Mouse (Mus musculus): ENCODE measurements at regions not wholly inside any gene's neighbourhood (a gene's known extent, or its start where the extent isn't known, plus 50 kb on each side); places are given as distances from the start of the nearest gene placed in this dataset.

DNA sequence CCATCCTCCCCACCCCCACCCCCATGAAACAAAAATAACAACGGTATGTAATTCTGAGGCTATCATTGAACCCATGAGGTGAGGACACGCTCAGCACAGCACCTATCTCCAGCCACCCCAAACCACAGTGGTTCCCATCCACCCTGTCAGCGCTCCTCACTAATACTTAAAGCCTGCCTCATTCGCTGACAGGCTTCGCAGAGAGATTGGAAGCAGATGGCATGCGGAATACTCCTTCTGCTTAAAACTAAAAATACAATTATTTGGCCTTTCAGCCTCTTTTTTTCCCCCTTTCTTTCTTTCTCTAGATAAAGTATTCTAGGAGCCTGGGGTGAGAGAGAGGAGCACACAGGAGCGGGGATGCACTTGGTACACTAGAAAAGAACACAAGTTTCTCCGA lies 199.9 kb downstream of the Prdm2 start:
- H3K4me3 ChIP-seq (replicated peaks in 1 of 3; ENCODE audit: low read depth in 2 of 3, low read length in 2 of 3, poor library complexity in 1 of 3) = no peak overlapping the region

GRCm38 (mm10) chr4:143001961-143002360 lies 210.8 kb downstream of the Prdm2 start:
- Histone ChIP-seq H3K27ac (ENCODE audit: insufficient read depth, low read depth) (no peak overlapping the region), H3K36me3 (replicated peaks in 1 of 2; ENCODE audit: control insufficient read depth in 1 of 2, insufficient read depth in 1 of 2, low read length in 1 of 2) (no peaks in the 10 kb centered on the region), H3K9ac (ENCODE audit: insufficient read depth, low read depth) (no peak overlapping the region), H3K4me3 (replicated peaks in 1 of 3; ENCODE audit: low read depth in 2 of 3, low read length in 2 of 3, poor library complexity in 1 of 3) (no peak overlapping the region), H3K4me1 (ENCODE audit: control insufficient read depth in 1 of 2, insufficient read depth in 2 of 2) (no peaks in the 10 kb centered on the region), H3K4me2 (ENCODE audit: insufficient read depth, low read depth, poor library complexity, severe bottlenecking) (no peak overlapping the region), H3K9me3 (replicated peaks; ENCODE audit: low read length) (peaks cover 71% of the 10 kb centered on the region), H3K79me2 (replicated peaks; ENCODE audit: control insufficient read depth, extremely low read depth, insufficient read depth, poor library complexity, severe bottlenecking) (no peaks in the 10 kb centered on the region), H3K27me3 (replicated peaks) (no peaks in the 10 kb centered on the region)
- DNase-seq (ENCODE audit: extremely low read depth) = no peak
- TF ChIP-seq BHLHE40 (IDR thresholded peaks at IDR 0.05; ENCODE audit: low read depth, low read length) (no peak), MYC (IDR thresholded peaks at IDR 0.05; ENCODE audit: low read depth, low read length) (no peak), KAT2A (IDR thresholded peaks at IDR 0.05; ENCODE audit: insufficient replicate concordance, low read length) (no peak), MAZ (IDR thresholded peaks at IDR 0.05; ENCODE audit: low read depth, low read length) (no peak), SMC3 (IDR thresholded peaks at IDR 0.05; ENCODE audit: low read depth, low read length) (no peak), CHD1 (IDR thresholded peaks at IDR 0.05; ENCODE audit: low read depth, low read length) (no peak), CHD2 (IDR thresholded peaks at IDR 0.05; ENCODE audit: low read length) (no peak), MAX (IDR thresholded peaks at IDR 0.05; ENCODE audit: low read length) (no peak), MXI1 (IDR thresholded peaks at IDR 0.05; ENCODE audit: low read depth, low read length) (no peak), E2F4 (IDR thresholded peaks at IDR 0.05; ENCODE audit: insufficient replicate concordance, low read depth, low read length) (no peak), RCOR1 (conservative IDR thresholded peaks at IDR 0.05; ENCODE audit: low read depth, low read length) (no peak), ELF1 (IDR thresholded peaks at IDR 0.05; ENCODE audit: low read depth, low read length) (no peak), EP300 (IDR thresholded peaks at IDR 0.05; ENCODE audit: low read length) (no peak), RAD21 (IDR thresholded peaks at IDR 0.05; ENCODE audit: low read depth, low read length) (no peak)
- dilution Hi-C loops (cut with MboI; ENCODE audit: extremely low pct_ligation_motif_present, extremely low pct_unique_long_range_greater_than_20kb, low sequenced_read_pairs) = no loop called here
- in situ Hi-C loops (cut with MboI; ENCODE audit: low pct_ligation_motif_present, low pct_unique_long_range_greater_than_20kb, low sequenced_read_pairs) = loop anchor here (25.0 kb wide), 3 partner anchors 740 to 990 kb away; partner anchors contain the start of gene Fhad1

More for the DNA sequence above, 199.9 kb downstream of the Prdm2 start:
- TF ChIP-seq BHLHE40 (IDR thresholded peaks at IDR 0.05; ENCODE audit: low read depth, low read length) (no peak), RCOR1 (conservative IDR thresholded peaks at IDR 0.05; ENCODE audit: low read depth, low read length) (no peak), E2F4 (IDR thresholded peaks at IDR 0.05; ENCODE audit: insufficient replicate concordance, low read depth, low read length) (no peak), GABPA (IDR thresholded peaks at IDR 0.05; ENCODE audit: insufficient replicate concordance, low read depth, low read length) (no peak), CHD2 (IDR thresholded peaks at IDR 0.05; ENCODE audit: low read length) (no peak), CTCF (conservative IDR thresholded peaks at IDR 0.05 in 1 of 2, IDR thresholded peaks at IDR 0.05 in 1 of 2; ENCODE audit: low read depth in 2 of 2, low read length in 2 of 2) (no peak), MAX (IDR thresholded peaks at IDR 0.05; ENCODE audit: low read length) (no peak), PAX5 (IDR thresholded peaks at IDR 0.05; ENCODE audit: low read length) (no peak), POLR2A (IDR thresholded peaks at IDR 0.05; ENCODE audit: low read depth, low read length) (no peak), POLR2AphosphoS2 (IDR thresholded peaks at IDR 0.05; ENCODE audit: low read depth, low read length) (no peak), MYC (IDR thresholded peaks at IDR 0.05; ENCODE audit: low read depth, low read length) (no peak), MAFK (IDR thresholded peaks at IDR 0.05; ENCODE audit: insufficient replicate concordance, low read length) (no peak), JUN (IDR thresholded peaks at IDR 0.05; ENCODE audit: insufficient read depth, low read depth, low read length) (no peak), IRF4 (IDR thresholded peaks at IDR 0.05; ENCODE audit: low read depth, low read length) (no peak), USF1 (IDR thresholded peaks at IDR 0.05; ENCODE audit: low read depth, low read length) (no peak), HCFC1 (IDR thresholded peaks at IDR 0.05; ENCODE audit: low read depth, low read length) (no peak)
- peaks cover 10% of the 10 kb centered on the region for H3K27me3 ChIP-seq (replicated peaks)
- H3K4me2 ChIP-seq (ENCODE audit: insufficient read depth, low read depth, poor library complexity, severe bottlenecking) = no peak overlapping the region
- no peaks in the 10 kb centered on the region for H3K36me3 ChIP-seq (replicated peaks in 1 of 2; ENCODE audit: control insufficient read depth in 1 of 2, insufficient read depth in 1 of 2, low read length in 1 of 2)
- peaks cover 11% of the 10 kb centered on the region for H3K9me3 ChIP-seq (replicated peaks; ENCODE audit: low read length)
- dilution Hi-C loops (cut with MboI; ENCODE audit: extremely low pct_ligation_motif_present, extremely low pct_unique_long_range_greater_than_20kb, low sequenced_read_pairs) = no loop called here
- DNase-seq (ENCODE audit: extremely low read depth) = no peak
- no peak overlapping the region for H3K9ac ChIP-seq (ENCODE audit: insufficient read depth, low read depth)
- in situ Hi-C loops (cut with MboI; ENCODE audit: low pct_ligation_motif_present, low pct_unique_long_range_greater_than_20kb, low sequenced_read_pairs) = loop anchor here (25.0 kb wide), 3 partner anchors 751 to 1001 kb away; partner anchors contain the start of gene Fhad1
- H3K27ac ChIP-seq (ENCODE audit: insufficient read depth, low read depth) = no peak overlapping the region
- no peaks in the 10 kb centered on the region for H3K4me1 ChIP-seq (ENCODE audit: control insufficient read depth in 1 of 2, insufficient read depth in 2 of 2)
- no peaks in the 10 kb centered on the region for H3K79me2 ChIP-seq (replicated peaks; ENCODE audit: control insufficient read depth, extremely low read depth, insufficient read depth, poor library complexity, severe bottlenecking)

Measured in CH12.LX (cell line).